Comparison of ENCODE assay signal across 19 mouse cellular contexts in genomic region chr6:51630184-51630583, GRCm38 (mm10).
DNase-seq lines count a peak whose midpoint lies in the region; ATAC-seq and TF ChIP-seq lines count a peak whose summit lies in the region.
"Had no signal": no experiment of that assay in that cellular context is flagged by ENCODE, and none has a peak within 500 bp of the region (broad histone marks: within the 10 kb centered on the region; RNA-seq: fewer than 3 reads in every experiment).

No protein-coding gene starts in this region.

- peak; percentile 27; the same call in 1 of the 2 replicates for ATAC-seq in liver, postnatal 0 days
- no peak for ATAC-seq in liver, embryonic 12.5 days
- peak; percentile 87 for ATAC-seq in lung, postnatal 0 days
- no peak for ATAC-seq in forebrain, embryonic 14.5 days
- ATAC-seq in intestine, embryonic 15.5 days: no peak

- no peak for TF ChIP-seq CTCF in heart, adult 2 months (IDR thresholded peaks at IDR 0.05)
- TF ChIP-seq CTCF in liver, postnatal 0 days (IDR thresholded peaks at IDR 0.05; ENCODE audit: low read depth): no peak
- TF ChIP-seq CTCF in lung, postnatal 0 days (IDR thresholded peaks at IDR 0.05): no peak

- H3K79me2 ChIP-seq in heart, adult 2 months (replicated peaks; ENCODE audit: control insufficient read depth, insufficient read depth, low read length): no peaks in the 10 kb centered on the region

- H3K27me3 ChIP-seq in heart, adult 2 months (ENCODE audit: control insufficient read depth, insufficient read depth, low read length): no peaks in the 10 kb centered on the region
- H3K27me3 ChIP-seq in liver, postnatal 0 days (ENCODE audit: insufficient read depth, low read length): no peaks in the 10 kb centered on the region
- peaks cover 9% of the 10 kb centered on the region; the same call in 1 of the 2 replicates for H3K27me3 ChIP-seq in liver, embryonic 12.5 days (replicated peaks)
- H3K27me3 ChIP-seq in lung, postnatal 0 days (replicated peaks; ENCODE audit: insufficient read depth, low read length): no peaks in the 10 kb centered on the region
- H3K27me3 ChIP-seq in forebrain, embryonic 14.5 days (replicated peaks; ENCODE audit: control insufficient read depth, insufficient read depth, low read length): no peaks in the 10 kb centered on the region
- H3K27me3 ChIP-seq in intestine, embryonic 15.5 days (replicated peaks): no peaks in the 10 kb centered on the region
- H3K27me3 ChIP-seq: forebrain, embryonic 12.5 days had no signal

- TF ChIP-seq EP300 in heart, adult 2 months (IDR thresholded peaks at IDR 0.05; ENCODE audit: insufficient read depth, low read depth, low read length): no peak
- no peak for TF ChIP-seq EP300 in liver, postnatal 0 days (IDR thresholded peaks at IDR 0.05; ENCODE audit: low read depth)
- peak; percentile 96 for TF ChIP-seq EP300 in lung, postnatal 0 days (IDR thresholded peaks at IDR 0.05)

- no peaks in the 10 kb centered on the region for H3K9me3 ChIP-seq in liver, postnatal 0 days (ENCODE audit: low read length)
- H3K9me3 ChIP-seq in liver, embryonic 12.5 days (replicated peaks): no peaks in the 10 kb centered on the region
- no peaks in the 10 kb centered on the region for H3K9me3 ChIP-seq in lung, postnatal 0 days (ENCODE audit: low read length)
- H3K9me3 ChIP-seq in forebrain, embryonic 14.5 days (replicated peaks; ENCODE audit: control insufficient read depth, low read length): no peaks in the 10 kb centered on the region
- no peaks in the 10 kb centered on the region for H3K9me3 ChIP-seq in intestine, embryonic 15.5 days
- H3K9me3 ChIP-seq: embryonic facial prominence, embryonic 13.5 days; forebrain, embryonic 12.5 days; hindbrain, embryonic 10.5 days had no signal

- H3K27ac ChIP-seq in heart, adult 2 months: peak overlapping the region; percentile 36
- H3K27ac ChIP-seq in liver, postnatal 0 days (ENCODE audit: low read depth): no peak overlapping the region
- H3K27ac ChIP-seq in liver, embryonic 12.5 days: no peak overlapping the region
- H3K27ac ChIP-seq in lung, postnatal 0 days (ENCODE audit: low read length): no peak overlapping the region
- H3K27ac ChIP-seq in forebrain, embryonic 14.5 days (ENCODE audit: low read depth, low read length): no peak overlapping the region
- no peak overlapping the region for H3K27ac ChIP-seq in intestine, embryonic 15.5 days
- H3K27ac ChIP-seq: embryonic facial prominence, embryonic 13.5 days; forebrain, embryonic 12.5 days; gastrocnemius, adult 2 months; hindbrain, embryonic 10.5 days; hindbrain, embryonic 14.5 days had no signal

- DNase-seq in heart, adult 2 months: no peak
- DNase-seq in heart, postnatal 36 days: no peak
- DNase-seq in liver, postnatal 0 days: no peak
- peak; percentile 50 for DNase-seq in lung, postnatal 0 days (ENCODE audit: low spot score)
- DNase-seq in lung, postnatal 36 days: peak; percentile 81
- DNase-seq in forebrain, embryonic 14.5 days (ENCODE audit: low spot score): no peak
- DNase-seq: adrenal gland, postnatal 10 days; cerebellum, adult 11-12 months; cerebellum, adult 9-11 months; cerebellum, postnatal 36 days; gastrocnemius, adult 2 months; gastrocnemius, postnatal 25 days; heart, postnatal 10 days had no signal

- no peak for TF ChIP-seq POLR2A in heart, adult 2 months (IDR thresholded peaks at IDR 0.05; ENCODE audit: insufficient read depth, low read depth, low read length)

- intact Hi-C loops in heart, adult 2 months (cut with DNase I): no loop called here
- intact Hi-C loops in heart, postnatal 36 days (cut with DNase I): no loop called here

- no peak overlapping the region for H3K9ac ChIP-seq in heart, adult 2 months (ENCODE audit: low read depth, low read length)
- H3K9ac ChIP-seq in liver, postnatal 0 days (replicated peaks): no peak overlapping the region
- no peak overlapping the region for H3K9ac ChIP-seq in liver, embryonic 12.5 days
- H3K9ac ChIP-seq in lung, postnatal 0 days (replicated peaks; ENCODE audit: low read depth): no peak overlapping the region
- no peak overlapping the region for H3K9ac ChIP-seq in forebrain, embryonic 14.5 days (ENCODE audit: low read length)
- H3K9ac ChIP-seq in intestine, embryonic 15.5 days: no peak overlapping the region
- H3K9ac ChIP-seq: embryonic facial prominence, embryonic 13.5 days; forebrain, embryonic 12.5 days; hindbrain, embryonic 14.5 days had no signal

- H3K4me1 ChIP-seq in heart, adult 2 months (ENCODE audit: control insufficient read depth, insufficient read depth, low read length): no peaks in the 10 kb centered on the region; the same call in 1 of the 2 replicates
- H3K4me1 ChIP-seq in liver, postnatal 0 days (ENCODE audit: insufficient read depth): peaks cover 13% of the 10 kb centered on the region
- H3K4me1 ChIP-seq in liver, embryonic 12.5 days: peaks cover 37% of the 10 kb centered on the region
- H3K4me1 ChIP-seq in lung, postnatal 0 days (ENCODE audit: insufficient read depth, low read depth, low read length): no peaks in the 10 kb centered on the region
- H3K4me1 ChIP-seq in forebrain, embryonic 14.5 days (ENCODE audit: control insufficient read depth, insufficient read depth, low read length): no peaks in the 10 kb centered on the region
- peaks cover 7% of the 10 kb centered on the region; the same call in 1 of the 2 replicates for H3K4me1 ChIP-seq in intestine, embryonic 15.5 days (replicated peaks)
- H3K4me1 ChIP-seq: forebrain, embryonic 12.5 days had no signal

- no peak overlapping the region for H3K4me3 ChIP-seq in heart, adult 2 months
- no peak overlapping the region for H3K4me3 ChIP-seq in liver, postnatal 0 days (ENCODE audit: low read depth, low read length)
- no peak overlapping the region for H3K4me3 ChIP-seq in liver, embryonic 12.5 days
- H3K4me3 ChIP-seq in lung, postnatal 0 days (ENCODE audit: low read depth, low read length): no peak overlapping the region
- H3K4me3 ChIP-seq in forebrain, embryonic 14.5 days (ENCODE audit: low read depth, low read length): no peak overlapping the region
- no peak overlapping the region for H3K4me3 ChIP-seq in intestine, embryonic 15.5 days (replicated peaks)
- H3K4me3 ChIP-seq: embryonic facial prominence, embryonic 13.5 days; forebrain, embryonic 12.5 days; gastrocnemius, adult 2 months; hindbrain, embryonic 10.5 days had no signal

- H3K36me3 ChIP-seq in heart, adult 2 months (ENCODE audit: control insufficient read depth, insufficient read depth, low read length): no peaks in the 10 kb centered on the region
- no peaks in the 10 kb centered on the region for H3K36me3 ChIP-seq in liver, postnatal 0 days (replicated peaks; ENCODE audit: insufficient read depth, low read length)
- no peaks in the 10 kb centered on the region for H3K36me3 ChIP-seq in liver, embryonic 12.5 days
- no peaks in the 10 kb centered on the region for H3K36me3 ChIP-seq in lung, postnatal 0 days (ENCODE audit: insufficient read depth, low read length)
- no peaks in the 10 kb centered on the region for H3K36me3 ChIP-seq in forebrain, embryonic 14.5 days (ENCODE audit: control insufficient read depth, insufficient read depth, low read length)
- H3K36me3 ChIP-seq in intestine, embryonic 15.5 days: no peaks in the 10 kb centered on the region
- H3K36me3 ChIP-seq: embryonic facial prominence, embryonic 13.5 days; forebrain, embryonic 12.5 days; hindbrain, embryonic 10.5 days had no signal

- 43% methylated on average over 2 of the region's 2 CpGs for WGBS in heart, adult 2 months
- WGBS in liver, postnatal 0 days (ENCODE audit: insufficient replicate concordance): 35% methylated on average over 2 of the region's 2 CpGs
- WGBS in liver, embryonic 12.5 days (ENCODE audit: insufficient replicate concordance): 13% methylated on average over 2 of the region's 2 CpGs
- WGBS in lung, postnatal 0 days: 35% methylated on average over 2 of the region's 2 CpGs
- 84% methylated on average over 2 of the region's 2 CpGs for WGBS in forebrain, embryonic 14.5 days
- WGBS in intestine, embryonic 15.5 days: 48% methylated on average over 2 of the region's 2 CpGs

- H3K4me2 ChIP-seq in liver, postnatal 0 days (ENCODE audit: low read depth, low read length): no peak overlapping the region
- H3K4me2 ChIP-seq in liver, embryonic 12.5 days: no peak overlapping the region
- H3K4me2 ChIP-seq in lung, postnatal 0 days (replicated peaks; ENCODE audit: low read depth, low read length): no peak overlapping the region
- H3K4me2 ChIP-seq in forebrain, embryonic 14.5 days (ENCODE audit: low read length): no peak overlapping the region
- H3K4me2 ChIP-seq in intestine, embryonic 15.5 days (replicated peaks): no peak overlapping the region
- H3K4me2 ChIP-seq: embryonic facial prominence, embryonic 13.5 days; forebrain, embryonic 12.5 days; hindbrain, embryonic 14.5 days had no signal

Comparison
In these comparisons a context has a peak if more than half of its experiments do, and no peak if none do; other contexts are left out.
1. ATAC-seq: peak in liver, postnatal 0 days (single experiment) and lung, postnatal 0 days (single experiment); none in liver, embryonic 12.5 days (single experiment), forebrain, embryonic 14.5 days (single experiment) and intestine, embryonic 15.5 days (single experiment).
2. DNase-seq: peak in lung, postnatal 0 days (single experiment) and lung, postnatal 36 days (single experiment); none in heart, adult 2 months (0 of 2), heart, postnatal 36 days (0 of 2), liver, postnatal 0 days (single experiment) and forebrain, embryonic 14.5 days (single experiment).